Mouse (Mus musculus): ENCODE data around the gene Dnah9. TPM values are rescaled to one million over a fixed set of nuclear protein-coding genes. Genes with fewer than 3 reads are reported as not detected.
A peak's percentile ranks its signal among the peaks of the same experiment; 100 is the strongest.

Dnah9 gene
- total RNA-seq, 4 experiments from 2014 or later = 0.09 TPM; not detected in 3

DNA sequence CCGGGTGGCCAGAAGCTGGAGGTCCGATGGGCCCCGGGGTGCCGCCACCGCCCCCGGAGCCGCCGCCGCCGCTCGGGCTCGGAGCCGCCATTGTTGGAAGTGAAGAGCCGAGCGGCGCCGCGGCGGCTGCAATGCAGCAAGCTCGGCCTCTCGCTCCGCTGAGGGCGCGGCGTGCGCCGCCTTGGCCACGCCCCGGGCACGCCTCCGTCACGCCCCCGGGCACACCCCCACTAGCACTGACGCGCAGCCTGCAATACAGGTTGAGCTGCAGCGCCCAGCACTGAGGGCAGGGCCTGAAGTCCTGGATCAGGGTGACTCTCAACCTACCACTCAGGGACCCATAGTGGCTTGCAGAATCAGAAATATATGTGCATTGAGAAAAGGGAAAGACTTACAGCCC lies 380.2 kb downstream of the Dnah9 start, which contains the start of gene Map2k4:
Gene Map2k4 (minus strand): TSS at position 144 of the 400 bp plus-strand sequence.
- peak; percentile 88 for DNase-seq

GRCm38 (mm10) chr11:65787421-65788151 lies 380.8 kb downstream of the Dnah9 start:
- DNase-seq = peak; percentile 18

- DNase-seq = no peak
Measured at GRCm38 (mm10) chr11:65786160-65786559, 382.2 kb downstream of the Dnah9 start.

DNA sequence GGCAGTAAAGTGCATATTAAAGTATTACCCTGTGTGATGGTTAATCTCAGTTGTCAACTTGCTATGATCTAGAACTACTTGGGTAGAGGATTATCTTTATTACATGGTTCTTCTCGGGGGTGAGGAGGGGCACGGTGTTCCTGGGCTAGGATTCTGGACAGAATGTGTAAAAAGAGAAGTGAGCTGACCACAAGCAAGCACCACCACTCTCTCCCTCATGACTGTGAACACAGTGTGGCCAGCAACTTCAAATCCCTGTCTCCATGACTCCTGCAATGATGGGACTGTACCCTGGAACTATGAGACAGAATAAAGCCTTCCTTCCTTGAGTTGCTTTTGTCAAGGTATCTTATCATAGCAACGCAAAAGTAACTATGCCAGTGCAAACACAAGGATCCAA lies 386.8 kb downstream of the Dnah9 start:
- DNase-seq = no peak

All from adrenal gland, adult 8-10 months (tissue).